Mouse (Mus musculus): ENCODE measurements around the gene Mib2. TPM values are rescaled to one million over a fixed set of nuclear protein-coding genes. Genes with fewer than 3 reads are reported as not detected.
A peak's percentile ranks its signal among the peaks of the same experiment; 100 is the strongest.
"Not testable (repeated sequence)": the region's sequence is repeated elsewhere in the genome, so short reads cannot be mapped to it uniquely, and the experiment has no call there.

The Mib2 gene
- total and polyA plus RNA-seq, 2 experiments from 2014 or later: 9.9 to 27.3 TPM

DNA sequence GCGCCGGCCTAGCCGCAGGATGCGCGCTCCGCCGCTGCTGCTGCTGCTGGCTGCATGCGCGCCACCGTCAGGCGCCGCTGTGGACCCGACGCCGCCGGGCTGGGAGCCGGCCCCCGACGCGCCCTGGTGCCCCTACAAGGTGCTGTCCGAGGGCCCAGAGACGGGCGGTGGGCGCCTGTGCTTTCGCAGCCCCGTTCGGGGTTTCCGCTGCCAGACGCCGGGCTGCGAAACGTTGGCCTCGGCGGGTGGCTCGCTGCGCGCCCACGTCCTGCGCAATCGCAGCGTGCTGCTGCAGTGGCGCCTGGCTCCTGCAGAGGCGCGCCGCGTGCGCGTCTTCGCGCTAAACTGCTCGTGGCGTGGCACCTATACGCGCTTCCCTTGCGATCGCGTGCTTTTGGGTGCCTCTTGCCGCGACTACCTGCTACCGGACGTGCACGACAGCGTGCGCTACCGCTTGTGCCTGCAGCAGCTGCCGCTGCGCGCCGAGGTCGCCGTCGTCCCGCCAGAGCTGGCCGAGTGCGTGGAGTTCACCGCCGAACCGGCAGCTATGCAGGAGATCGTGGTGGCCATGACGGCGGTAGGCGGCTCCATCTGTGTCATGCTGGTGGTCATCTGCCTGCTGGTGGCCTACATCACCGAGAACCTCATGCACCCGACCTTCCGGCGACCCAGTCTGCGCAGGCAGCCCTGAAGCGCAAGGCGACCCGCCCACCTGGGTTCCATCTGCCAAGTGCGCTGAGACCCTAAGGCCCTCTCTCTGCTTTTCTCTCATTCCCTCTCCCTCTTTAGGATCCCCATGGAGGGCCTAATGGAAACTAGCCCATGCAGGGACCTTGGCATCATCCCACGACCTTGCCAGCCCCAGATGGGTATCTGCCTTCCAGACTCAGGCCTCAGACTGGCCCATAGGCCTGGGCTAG lies 25.7 kb upstream of the Mib2 start:
- Histone ChIP-seq H3K9ac (replicated peaks; ENCODE audit: low read depth, low read length) (peak overlapping the region; percentile 60), H3K27me3 (ENCODE audit: control insufficient read depth, insufficient read depth, low read length) (peaks cover 17% of the 10 kb centered on the region; the same call in 1 of the 2 replicates), H3K9me3 (replicated peaks; ENCODE audit: control insufficient read depth, low read length) (no peaks in the 10 kb centered on the region), H3K36me3 (replicated peaks; ENCODE audit: control insufficient read depth, insufficient read depth, low read length) (no peaks in the 10 kb centered on the region), H3K4me1 (ENCODE audit: control insufficient read depth, insufficient read depth) (0 out of 2 replicates have a peak, but pooled peaks cover 6% of the 10 kb centered on the region), H3K27ac (ENCODE audit: low read depth) (peak overlapping the region; percentile 39; the same call in 1 of the 2 replicates), H3K4me3 (ENCODE audit: low read depth, low read length) (peak overlapping the region; percentile 62), H3K4me2 (ENCODE audit: low read depth, low read length) (peak overlapping the region; percentile 95)
- WGBS: 2% methylated on average over 91 of the region's 92 CpGs
- no peak for TF ChIP-seq EP300 (IDR thresholded peaks at IDR 0.05; ENCODE audit: low read depth)
- TF ChIP-seq CTCF (IDR thresholded peaks at IDR 0.05; ENCODE audit: low read depth): no peak; the same call in 1 of the 2 replicates
- ATAC-seq (ENCODE audit: insufficient read depth, low read depth): peak; percentile 68
- DNase-seq (ENCODE audit: low spot score): peak; percentile 15

DNA sequence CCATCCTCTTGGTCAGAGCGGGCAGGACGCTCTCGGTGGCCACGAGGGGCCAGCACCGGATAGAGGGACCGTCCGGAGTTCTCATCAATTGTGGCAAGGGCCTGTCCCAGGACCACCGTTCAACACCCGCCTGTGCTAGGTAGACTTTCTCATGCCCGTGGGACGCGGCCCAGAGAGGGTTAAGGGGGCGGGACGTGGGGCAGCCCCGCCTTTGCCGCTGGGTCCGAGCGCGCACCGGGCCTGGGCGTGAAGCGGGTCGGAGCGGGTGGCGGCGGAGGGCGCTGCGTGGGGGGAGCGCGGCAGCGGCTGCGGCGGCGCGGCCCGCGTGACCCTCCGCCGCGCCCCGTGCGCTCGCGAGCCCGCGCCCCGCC lies 25.1 kb upstream of the Mib2 start, which contains the start of gene Fndc10:
TSS of gene Fndc10 (plus strand) at position 232 of the 371 bp plus-strand sequence.
- Histone ChIP-seq H3K9ac (replicated peaks; ENCODE audit: low read depth, low read length) (peak within 1 kb of the TSS; percentile 60), H3K9me3 (replicated peaks; ENCODE audit: control insufficient read depth, low read length) (no peaks in the 10 kb centered on the region), H3K27me3 (ENCODE audit: control insufficient read depth, insufficient read depth, low read length) (peaks cover 17% of the 10 kb centered on the region; the same call in 1 of the 2 replicates), H3K4me3 (ENCODE audit: low read depth, low read length) (peak within 1 kb of the TSS; percentile 62), H3K4me1 (ENCODE audit: control insufficient read depth, insufficient read depth) (0 out of 2 replicates have a peak, but pooled peaks cover 6% of the 10 kb centered on the region), H3K4me2 (ENCODE audit: low read depth, low read length) (peak within 1 kb of the TSS; percentile 95), H3K36me3 (replicated peaks; ENCODE audit: control insufficient read depth, insufficient read depth, low read length) (no peaks in the 10 kb centered on the region), H3K27ac (ENCODE audit: low read depth) (peak within 1 kb of the TSS; percentile 39; the same call in 1 of the 2 replicates)
- peak; percentile 20; the same call in 1 of the 2 replicates for TF ChIP-seq CTCF (IDR thresholded peaks at IDR 0.05; ENCODE audit: low read depth)
- TF ChIP-seq EP300 (IDR thresholded peaks at IDR 0.05; ENCODE audit: low read depth): no peak
- under 1% methylated on average over 46 of the region's 47 CpGs for WGBS
- ATAC-seq (ENCODE audit: insufficient read depth, low read depth): peak; percentile 70
- DNase-seq (ENCODE audit: low spot score): no peak

DNA sequence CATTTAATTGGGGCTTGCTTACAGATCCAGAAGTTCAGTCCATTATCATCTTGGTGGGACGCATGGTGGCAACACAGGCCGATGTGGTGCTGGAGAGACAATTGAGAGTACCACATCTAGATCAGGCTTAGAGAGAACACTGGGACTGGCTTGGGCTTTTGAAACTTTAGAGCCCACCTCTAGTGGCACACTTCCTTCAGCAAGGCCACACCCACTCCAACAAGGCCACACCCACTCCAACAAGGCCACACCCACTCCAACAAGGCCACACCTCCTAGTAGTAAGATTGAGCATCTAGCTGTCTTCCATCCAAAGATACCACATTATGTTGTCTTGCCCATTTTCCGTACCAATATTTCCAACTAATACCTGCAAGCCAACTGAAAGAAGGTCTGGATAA lies 23.4 kb upstream of the Mib2 start:
- no peaks in the 10 kb centered on the region for H3K9me3 ChIP-seq (replicated peaks; ENCODE audit: control insufficient read depth, low read length)
- TF ChIP-seq CTCF (IDR thresholded peaks at IDR 0.05; ENCODE audit: low read depth) (no peak), EP300 (IDR thresholded peaks at IDR 0.05; ENCODE audit: low read depth) (no peak)
- no peak for ATAC-seq (ENCODE audit: insufficient read depth, low read depth)
- H3K27ac ChIP-seq (ENCODE audit: low read depth): no peak overlapping the region
- WGBS: 93% methylated on average over 3 of the region's 3 CpGs
- DNase-seq (ENCODE audit: low spot score): no peak
- H3K9ac ChIP-seq (replicated peaks; ENCODE audit: low read depth, low read length): no peak overlapping the region
- no peaks in the 10 kb centered on the region for H3K36me3 ChIP-seq (replicated peaks; ENCODE audit: control insufficient read depth, insufficient read depth, low read length)
- H3K27me3 ChIP-seq (ENCODE audit: control insufficient read depth, insufficient read depth, low read length): peaks cover 17% of the 10 kb centered on the region; the same call in 1 of the 2 replicates
- no peak overlapping the region for H3K4me2 ChIP-seq (ENCODE audit: low read depth, low read length)
- H3K4me1 ChIP-seq (ENCODE audit: control insufficient read depth, insufficient read depth): 0 out of 2 replicates have a peak, but pooled peaks cover 6% of the 10 kb centered on the region
- no peak overlapping the region for H3K4me3 ChIP-seq (ENCODE audit: low read depth, low read length)

DNA sequence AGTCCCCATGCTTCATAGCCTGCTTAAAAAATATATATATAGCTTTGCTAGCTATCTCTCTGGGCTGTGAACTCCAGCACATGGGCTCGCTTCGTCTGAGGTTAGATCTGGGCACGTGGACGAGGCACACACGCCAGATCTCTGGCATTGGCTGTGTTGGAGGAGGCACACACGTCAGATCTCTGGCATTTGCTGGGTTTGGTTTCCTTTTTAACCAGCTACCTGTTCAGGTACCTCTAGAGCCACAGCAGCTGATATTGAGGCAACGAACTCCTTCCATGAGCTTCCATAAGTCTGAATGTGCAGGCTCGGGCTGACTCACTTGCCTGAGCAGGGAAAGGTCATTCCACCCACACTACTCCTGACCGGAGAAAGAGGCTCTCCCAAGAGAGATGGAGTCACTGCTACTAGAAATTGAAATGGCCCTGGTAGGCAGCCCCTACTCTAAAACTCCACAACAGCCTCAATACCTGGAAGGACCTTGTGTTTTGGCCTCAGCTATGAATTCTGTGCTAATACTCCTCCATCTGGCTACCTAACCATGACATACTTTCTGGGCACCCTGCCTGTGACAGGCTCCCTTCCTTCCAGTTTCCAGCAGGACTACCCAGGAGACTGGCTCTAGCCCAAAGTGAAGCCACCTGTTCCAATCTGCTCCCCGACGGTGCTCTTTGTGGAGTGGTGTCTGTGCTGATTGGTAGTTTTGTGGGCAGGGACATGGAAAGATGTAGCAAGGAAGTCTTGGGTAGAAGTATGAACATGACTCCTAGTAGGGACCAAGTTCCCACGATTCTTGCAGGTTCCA lies 21.8 kb upstream of the Mib2 start:
- H3K36me3 ChIP-seq (replicated peaks; ENCODE audit: control insufficient read depth, insufficient read depth, low read length): no peaks in the 10 kb centered on the region
- no peak overlapping the region for H3K4me2 ChIP-seq (ENCODE audit: low read depth, low read length)
- 0 out of 2 replicates have a peak, but pooled peaks cover 6% of the 10 kb centered on the region for H3K4me1 ChIP-seq (ENCODE audit: control insufficient read depth, insufficient read depth)
- H3K9ac ChIP-seq (replicated peaks; ENCODE audit: low read depth, low read length): no peak overlapping the region
- 71% methylated on average over 12 of the region's 12 CpGs for WGBS
- TF ChIP-seq EP300 (IDR thresholded peaks at IDR 0.05; ENCODE audit: low read depth): no peak
- no peak for TF ChIP-seq CTCF (IDR thresholded peaks at IDR 0.05; ENCODE audit: low read depth)
- ATAC-seq (ENCODE audit: insufficient read depth, low read depth): no peak
- H3K4me3 ChIP-seq (ENCODE audit: low read depth, low read length): no peak overlapping the region
- no peak for DNase-seq (ENCODE audit: low spot score)
- no peak overlapping the region for H3K27ac ChIP-seq (ENCODE audit: low read depth)
- peaks cover 14% of the 10 kb centered on the region; the same call in 1 of the 2 replicates for H3K27me3 ChIP-seq (ENCODE audit: control insufficient read depth, insufficient read depth, low read length)
- no peaks in the 10 kb centered on the region for H3K9me3 ChIP-seq (replicated peaks; ENCODE audit: control insufficient read depth, low read length)

DNA sequence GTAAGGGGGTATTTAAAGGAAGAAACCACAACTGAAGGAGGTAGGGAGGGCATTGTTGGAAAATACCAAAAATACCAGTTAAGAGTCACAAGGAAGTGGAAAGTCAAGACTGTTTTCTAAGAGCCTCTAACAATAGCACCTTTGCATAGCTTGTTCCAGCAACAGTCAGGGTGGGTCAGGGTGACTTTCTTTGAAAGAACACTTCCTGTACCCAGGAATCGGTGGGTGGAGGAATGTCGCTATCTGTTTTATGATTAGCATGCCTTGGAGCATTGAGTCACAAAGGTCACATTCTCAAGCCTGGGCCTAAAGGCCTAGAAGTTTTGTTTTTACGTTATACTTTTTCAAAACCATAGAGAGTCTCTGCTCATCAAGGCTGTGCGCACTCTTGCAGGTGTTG lies 18.8 kb upstream of the Mib2 start:
- WGBS: 57% methylated on average over 4 of the region's 4 CpGs
- ATAC-seq (ENCODE audit: insufficient read depth, low read depth): not testable (repeated sequence)

DNA sequence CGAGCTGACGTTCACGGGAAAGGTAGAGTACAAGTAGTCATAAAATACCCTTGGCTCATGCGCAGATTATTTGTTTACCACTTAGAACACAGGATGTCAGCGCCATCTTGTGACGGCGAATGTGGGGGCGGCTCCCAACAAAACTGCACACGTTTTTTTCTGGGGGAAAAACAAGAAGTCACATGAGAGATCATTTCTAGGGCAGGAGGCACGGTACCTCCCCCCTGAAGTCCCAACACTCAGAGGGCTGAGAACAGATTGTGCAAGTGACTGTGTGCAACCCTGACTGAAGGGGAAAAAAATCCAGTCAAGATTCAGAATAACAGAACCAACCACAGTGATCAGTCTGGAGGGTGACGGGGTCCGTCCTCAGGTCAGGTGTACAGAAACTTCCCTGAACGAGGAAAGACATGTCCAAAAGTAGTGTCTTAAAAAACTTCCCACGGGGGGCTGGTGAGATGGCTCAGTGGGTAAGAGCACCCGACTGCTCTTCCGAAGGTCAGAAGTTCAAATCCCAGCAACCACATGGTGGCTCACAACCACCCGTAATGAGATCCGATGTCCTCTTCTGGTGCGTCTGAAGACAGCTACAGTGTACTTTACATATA lies 14.8 kb upstream of the Mib2 start:
- H3K27ac ChIP-seq (ENCODE audit: low read depth); ATAC-seq (ENCODE audit: insufficient read depth, low read depth); H3K4me2 ChIP-seq (ENCODE audit: low read depth, low read length); DNase-seq (ENCODE audit: low spot score); H3K4me1 ChIP-seq (ENCODE audit: control insufficient read depth, insufficient read depth); H3K9ac ChIP-seq (replicated peaks; ENCODE audit: low read depth, low read length); H3K4me3 ChIP-seq (ENCODE audit: low read depth, low read length); H3K36me3 ChIP-seq (replicated peaks; ENCODE audit: control insufficient read depth, insufficient read depth, low read length); H3K9me3 ChIP-seq (replicated peaks; ENCODE audit: control insufficient read depth, low read length); H3K27me3 ChIP-seq (ENCODE audit: control insufficient read depth, insufficient read depth, low read length): not testable (repeated sequence)
- 82% methylated on average over 15 of the region's 19 CpGs for WGBS

More for the DNA sequence above, 18.8 kb upstream of the Mib2 start:
- not testable (repeated sequence) for H3K4me2 ChIP-seq (ENCODE audit: low read depth, low read length); H3K27me3 ChIP-seq (ENCODE audit: control insufficient read depth, insufficient read depth, low read length); H3K9ac ChIP-seq (replicated peaks; ENCODE audit: low read depth, low read length); H3K27ac ChIP-seq (ENCODE audit: low read depth); DNase-seq (ENCODE audit: low spot score); H3K4me1 ChIP-seq (ENCODE audit: control insufficient read depth, insufficient read depth); H3K4me3 ChIP-seq (ENCODE audit: low read depth, low read length); H3K36me3 ChIP-seq (replicated peaks; ENCODE audit: control insufficient read depth, insufficient read depth, low read length); H3K9me3 ChIP-seq (replicated peaks; ENCODE audit: control insufficient read depth, low read length)
